Mouse (Mus musculus): ENCODE measurements around the gene Fam83b.

Gene Fam83b

DNA sequence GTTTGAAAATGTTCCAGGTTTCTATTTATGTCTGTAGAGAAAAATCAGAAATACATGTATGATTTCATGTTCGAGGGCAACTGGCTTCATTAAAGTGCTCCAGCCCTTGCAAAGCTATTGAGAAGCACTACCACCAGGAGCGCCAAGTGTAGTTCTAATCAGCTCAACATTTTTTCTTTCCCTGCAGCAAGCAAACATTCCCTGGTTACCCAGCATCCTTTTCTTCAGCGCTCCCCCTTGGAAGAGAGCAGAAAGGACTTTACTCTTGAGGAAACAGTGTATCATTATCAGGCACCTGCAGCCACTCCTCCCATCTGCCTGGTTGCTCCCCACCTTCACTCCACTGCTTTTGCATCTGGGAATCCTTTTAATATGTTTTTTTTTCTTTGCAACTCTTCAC is 45.3 kb downstream of the Fam83b start:
- DNase-seq (ENCODE audit: low spot score in 2 of 2), result no peak

DNA sequence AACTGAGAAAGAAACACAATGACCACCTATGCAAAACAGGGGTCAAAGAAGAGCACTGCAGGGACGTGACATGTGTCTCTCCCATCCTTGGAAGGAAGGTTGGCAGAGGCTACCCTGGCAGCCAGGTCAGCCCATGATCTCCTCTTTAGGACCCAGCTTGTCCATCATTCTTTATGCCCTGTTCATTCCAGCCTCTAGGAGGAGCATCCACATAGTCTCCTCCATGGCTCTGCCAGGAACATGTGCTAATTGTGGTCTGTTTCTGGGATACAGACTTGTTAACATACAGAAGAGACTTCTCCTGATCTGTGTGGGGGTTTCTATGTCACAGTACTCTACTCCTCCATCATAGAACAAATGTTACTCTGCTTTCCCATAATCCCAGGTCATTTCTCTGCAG is 48.3 kb downstream of the Fam83b start:
- DNase-seq (ENCODE audit: low spot score in 2 of 2), result no peak

DNA sequence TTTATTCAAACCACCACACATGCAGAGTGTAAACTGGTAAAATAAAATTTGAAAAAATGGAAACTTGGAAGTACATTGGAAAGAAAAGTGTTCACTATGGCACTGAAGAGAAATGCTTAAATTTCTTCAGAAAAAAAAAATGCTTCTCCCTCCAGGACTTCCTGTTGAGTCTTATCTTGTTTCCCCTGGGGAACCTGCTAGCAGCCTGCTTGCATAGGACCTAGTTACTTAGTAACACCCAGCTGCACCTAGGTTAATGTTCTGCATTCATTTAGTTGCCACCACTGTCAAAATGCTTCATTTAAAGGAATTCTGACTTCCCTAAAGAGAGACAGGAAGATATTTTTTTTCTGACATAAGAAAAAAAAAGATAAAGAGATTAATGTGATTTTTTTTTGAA is 61.3 kb downstream of the Fam83b start:
- no peak for DNase-seq (ENCODE audit: low spot score in 2 of 2)

DNA sequence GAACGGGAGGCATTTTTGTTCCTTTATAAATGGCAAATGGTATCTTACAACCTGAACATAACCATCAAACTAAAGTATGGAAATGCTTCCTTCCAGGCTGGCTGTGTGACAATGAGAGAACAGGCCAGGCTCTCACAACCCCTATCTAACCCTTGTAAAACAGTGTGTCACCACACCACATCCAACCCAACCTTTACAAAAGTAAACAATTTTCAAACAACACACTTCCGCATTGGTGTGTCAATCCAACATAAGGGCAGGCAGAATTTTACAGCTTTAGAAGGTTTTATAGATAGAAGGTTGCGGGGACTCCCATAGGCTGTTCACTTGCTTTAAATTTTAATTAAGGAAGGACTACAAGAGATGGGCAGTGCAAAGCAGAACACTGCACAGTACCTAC is 77.2 kb downstream of the Fam83b start:
- DNase-seq (ENCODE audit: low spot score in 2 of 2), result no peak

DNA sequence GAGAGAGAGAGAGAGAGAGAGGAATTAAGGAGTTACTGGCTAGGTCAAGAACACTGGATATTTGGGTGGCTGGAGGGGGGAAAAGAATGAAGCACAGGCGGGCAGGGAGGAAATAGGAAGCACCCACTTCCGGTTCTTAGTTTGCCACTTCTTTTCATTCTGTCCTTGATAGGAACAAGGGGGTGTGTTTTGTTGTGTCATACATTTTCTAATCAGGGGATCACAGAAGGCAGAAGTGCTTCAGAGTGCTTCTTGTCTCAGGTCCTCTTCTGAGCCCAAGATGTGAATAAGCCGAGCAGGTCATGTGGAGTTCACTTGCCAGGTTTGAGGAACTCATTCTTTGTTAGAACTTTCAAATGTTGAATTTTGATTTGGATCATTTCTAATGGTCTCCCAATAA is 86.8 kb downstream of the Fam83b start:
- no peak for DNase-seq (ENCODE audit: low spot score in 2 of 2)

- DNase-seq (ENCODE audit: low spot score in 2 of 2), result no peak
Observed at GRCm38 (mm10) chr9:76469500-76469899, 97.4 kb downstream of the Fam83b start.

DNA sequence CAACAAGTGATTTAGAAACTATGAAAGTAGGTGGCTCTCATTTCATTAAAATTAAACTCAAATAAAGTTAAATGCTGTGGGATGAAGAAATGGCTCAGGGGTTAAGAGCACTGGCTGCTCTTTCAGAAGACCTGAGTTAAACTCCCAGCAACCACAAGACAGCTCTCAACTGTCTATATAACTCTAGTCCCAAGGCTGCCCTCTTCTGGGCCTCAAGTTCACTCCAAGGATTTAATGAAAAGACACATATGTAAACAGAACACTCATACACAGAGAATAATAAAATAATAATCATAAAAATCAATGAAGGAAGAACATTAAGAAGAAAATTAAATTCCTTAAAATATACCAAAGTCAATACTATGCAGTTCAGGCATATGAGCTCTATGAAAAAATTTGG is 105.4 kb downstream of the Fam83b start:
- DNase-seq (ENCODE audit: low spot score in 2 of 2), result no peak

GRCm38 (mm10) chr9:76455703-76456102 is 111.2 kb downstream of the Fam83b start:
- no peak for DNase-seq (ENCODE audit: low spot score in 2 of 2)
